Mouse (Mus musculus) retina, adult 2 months (tissue): ENCODE measurements around the gene Mitd1.
A peak's percentile ranks its signal among the peaks of the same experiment; 100 is the strongest.

Experiments
- DNase-seq: peaks from one replicate; pipeline ENCODE4 v3.0.0-alpha.2; 2012; ENCODE audit warnings: low read depth, low spot score

Mitd1 gene

GRCm38 (mm10) chr1:37867684-37868322, 22.4 kb downstream of the Mitd1 start:
- no peak for DNase-seq

GRCm38 (mm10) chr1:37867056-37867455, 23.2 kb downstream of the Mitd1 start:
- no peak for DNase-seq

GRCm38 (mm10) chr1:37866286-37866685, 23.9 kb downstream of the Mitd1 start, which contains the start of gene Tsga10:
Gene Tsga10 (minus strand): TSS chr1:37866429.
- no peak for DNase-seq

- no peak for DNase-seq
Observed at GRCm38 (mm10) chr1:37865401-37866215, 24.6 kb downstream of the Mitd1 start.

- peak; percentile 97 for DNase-seq
Observed at GRCm38 (mm10) chr1:37864511-37865400, 25.5 kb downstream of the Mitd1 start.

GRCm38 (mm10) chr1:37850696-37851095, 39.5 kb downstream of the Mitd1 start:
- DNase-seq = no peak

GRCm38 (mm10) chr1:37846878-37847277, 43.3 kb downstream of the Mitd1 start:
- no peak for DNase-seq

GRCm38 (mm10) chr1:37831681-37832080, 58.5 kb downstream of the Mitd1 start:
- DNase-seq = no peak
